Mouse (Mus musculus) myocyte (in vitro differentiated cells): Measurements from ENCODE around the gene Gipc2. TPM values are rescaled to one million over a fixed set of nuclear protein-coding genes. Genes with fewer than 3 reads are reported as not detected.

Experiments
- H3K27me3 ChIP-seq: one replicate; pipeline ENCODE4 v1.6.1; 2011; ENCODE audit not compliant: control insufficient read depth, insufficient read depth, insufficient read length
- H3K36me3 ChIP-seq: one replicate; pipeline ENCODE4 v1.6.1; 2011; ENCODE audit not compliant: control insufficient read depth, insufficient read depth
- H3K4me2 ChIP-seq: one replicate; pipeline ENCODE4 v1.6.1; 2011; ENCODE audit warnings: low read depth, control low read depth
- H3K4me3 ChIP-seq: one replicate; pipeline ENCODE4 v1.5.1; 2011; ENCODE audit warnings: mild to moderate bottlenecking, control low read depth, moderate library complexity
- H3K79me2 ChIP-seq: one replicate; pipeline ENCODE4 v1.6.1; 2011; ENCODE audit not compliant: control insufficient read depth, insufficient read depth
- H3ac ChIP-seq: one replicate; pipeline ENCODE4 v1.6.1; 2011; ENCODE audit not compliant: control insufficient read depth, insufficient read length
- CEBPB ChIP-seq: IDR thresholded peaks from 2 replicates; pipeline ENCODE4 v1.6.1; 2011; ENCODE audit warnings: mild to moderate bottlenecking, moderate library complexity; ENCODE audit not compliant: poor library complexity, insufficient read depth, severe bottlenecking
- E2F4 ChIP-seq: IDR thresholded peaks from one replicate; pipeline ENCODE4 v1.6.1; 2011; ENCODE audit warnings: mild to moderate bottlenecking, control low read depth, moderate library complexity; ENCODE audit not compliant: insufficient read depth
- MAX ChIP-seq: IDR thresholded peaks from one replicate; pipeline ENCODE4 v1.6.1; 2011; ENCODE audit warnings: low read depth, mild to moderate bottlenecking, control low read depth
- MYOD1 ChIP-seq, 3 experiments: IDR thresholded peaks; one replicate each; pipeline ENCODE4 v1.6.1; 2011; ENCODE audit warnings: control low read depth in 2 of 3, low read depth in 2 of 3, mild to moderate bottlenecking in 2 of 3, moderate library complexity in 1 of 3; ENCODE audit not compliant: insufficient read length in 2 of 3, control insufficient read depth in 1 of 3
- MYOG ChIP-seq, 3 experiments: IDR thresholded peaks; one replicate each; pipeline ENCODE4 v1.6.1; 2011; ENCODE audit warnings: control low read depth in 2 of 3, low read depth in 2 of 3, mild to moderate bottlenecking in 2 of 3; ENCODE audit not compliant: insufficient read length in 2 of 3, control insufficient read depth in 1 of 3, insufficient read depth in 1 of 3
- POLR2A ChIP-seq: IDR thresholded peaks from one replicate; pipeline ENCODE4 v1.6.1; 2011; ENCODE audit warnings: low read depth, mild to moderate bottlenecking, control low read depth, moderate library complexity; ENCODE audit not compliant: insufficient read length
- POLR2AphosphoS2 ChIP-seq: IDR thresholded peaks from one replicate; pipeline ENCODE4 v1.6.1; 2011; ENCODE audit warnings: low read depth, control low read depth; ENCODE audit not compliant: insufficient read length
- REST ChIP-seq: IDR thresholded peaks from one replicate; pipeline ENCODE4 v1.6.1; 2011; ENCODE audit warnings: mild to moderate bottlenecking, control low read depth, moderate library complexity; ENCODE audit not compliant: insufficient read depth, insufficient read length
- SRF ChIP-seq: IDR thresholded peaks from one replicate; pipeline ENCODE4 v1.6.1; 2011; ENCODE audit warnings: low read depth; ENCODE audit not compliant: control insufficient read depth, insufficient read length
- TCF12 ChIP-seq: IDR thresholded peaks from one replicate; pipeline ENCODE4 v1.6.1; 2011; ENCODE audit warnings: mild to moderate bottlenecking, control low read depth; ENCODE audit not compliant: poor library complexity, insufficient read depth, severe bottlenecking
- TCF3 ChIP-seq: IDR thresholded peaks from one replicate; pipeline ENCODE4 v1.6.1; 2011; ENCODE audit warnings: low read depth, control low read depth; ENCODE audit not compliant: insufficient read length
- USF1 ChIP-seq: IDR thresholded peaks from one replicate; pipeline ENCODE4 v1.6.1; 2011; ENCODE audit warnings: low read depth, mild to moderate bottlenecking, control low read depth, moderate library complexity
- polyA plus RNA-seq: library from polyadenylated mRNA; unstranded; fragments of >200 nt; fragmentation: generic; extraction: Trizol; gene quantifications from one replicate; pipeline ENCODE4 v1.2.1, GENCODE M21; 2012; ENCODE audit warnings: missing spikeins

The Gipc2 gene
- polyA plus RNA-seq, 1 experiment = 0.16 TPM

- Histone ChIP-seq H3K36me3 (no peaks in the 10 kb centered on the region), H3K4me2 (no peak overlapping the region), H3K27me3 (no peaks in the 10 kb centered on the region), H3ac (no peak overlapping the region), H3K79me2 (no peaks in the 10 kb centered on the region), H3K4me3 (no peak overlapping the region)
- TF ChIP-seq SRF (no peak), CEBPB (no peak), POLR2A (no peak), TCF12 (no peak), MAX (no peak)
Measured at GRCm38 (mm10) chr3:152165351-152166098, 505 bp downstream of the Gipc2 start.

GRCm38 (mm10) chr3:152165014-152165350, 1.0 kb downstream of the Gipc2 start:
- H3K27me3 ChIP-seq = no peaks in the 10 kb centered on the region
- H3K4me2 ChIP-seq = no peak overlapping the region
- no peak overlapping the region for H3ac ChIP-seq
- no peak for TF ChIP-seq E2F4
- TF ChIP-seq MYOG (IDR thresholded peaks at IDR 0.05; ENCODE audit: control insufficient read depth in 1 of 3, insufficient read depth in 1 of 3, insufficient read length in 2 of 3, low read depth in 2 of 3) = no peak
- H3K4me3 ChIP-seq = no peak overlapping the region
- H3K79me2 ChIP-seq = no peaks in the 10 kb centered on the region
- no peaks in the 10 kb centered on the region for H3K36me3 ChIP-seq

- Histone ChIP-seq H3ac (no peak overlapping the region), H3K79me2 (no peaks in the 10 kb centered on the region), H3K4me3 (no peak overlapping the region), H3K4me2 (no peak overlapping the region), H3K36me3 (no peaks in the 10 kb centered on the region), H3K27me3 (no peaks in the 10 kb centered on the region)
- TF ChIP-seq TCF12 = no peak
- no peak for TF ChIP-seq CEBPB
- no peak for TF ChIP-seq MYOG (IDR thresholded peaks at IDR 0.05; ENCODE audit: control insufficient read depth in 1 of 3, insufficient read depth in 1 of 3, insufficient read length in 2 of 3, low read depth in 2 of 3)
- no peak for TF ChIP-seq USF1
- TF ChIP-seq MAX = no peak
Measured at GRCm38 (mm10) chr3:152163320-152163719, 2.7 kb downstream of the Gipc2 start.

- no peaks in the 10 kb centered on the region for H3K27me3 ChIP-seq
- H3K4me2 ChIP-seq = no peak overlapping the region
- no peaks in the 10 kb centered on the region for H3K79me2 ChIP-seq
- no peaks in the 10 kb centered on the region for H3K36me3 ChIP-seq
- TF ChIP-seq MYOD1 (IDR thresholded peaks at IDR 0.05; ENCODE audit: control insufficient read depth in 1 of 3, insufficient read length in 2 of 3, low read depth in 2 of 3) (no peak), REST (no peak), SRF (no peak), MAX (no peak), CEBPB (no peak), POLR2A (no peak), POLR2AphosphoS2 (no peak), TCF12 (no peak), E2F4 (no peak), TCF3 (no peak), USF1 (no peak)
- H3K4me3 ChIP-seq = no peak overlapping the region
- no peak overlapping the region for H3ac ChIP-seq
Measured at GRCm38 (mm10) chr3:152160607-152161006, 5.4 kb downstream of the Gipc2 start.

GRCm38 (mm10) chr3:152159321-152159720, 6.7 kb downstream of the Gipc2 start:
- TF ChIP-seq SRF (no peak), MYOD1 (IDR thresholded peaks at IDR 0.05; ENCODE audit: control insufficient read depth in 1 of 3, insufficient read length in 2 of 3, low read depth in 2 of 3) (no peak)
- Histone ChIP-seq H3K27me3 (no peaks in the 10 kb centered on the region), H3K36me3 (no peaks in the 10 kb centered on the region), H3ac (no peak overlapping the region), H3K79me2 (no peaks in the 10 kb centered on the region), H3K4me3 (no peak overlapping the region), H3K4me2 (no peak overlapping the region)
